In genomic region chr7:46845978-46846485, GRCm38 (mm10) we compare ENCODE assay signal across 7 mouse cellular contexts. TPM values are rescaled to one million over a fixed set of nuclear protein-coding genes. Genes with fewer than 3 reads are reported as not detected.
DNase-seq lines count a peak whose midpoint lies in the region; ATAC-seq and TF ChIP-seq lines count a peak whose summit lies in the region.

No protein-coding gene starts in this region.

- peak; percentile 61; the same call in 1 of the 2 replicates for TF ChIP-seq POLR2A in bone marrow, adult 2 months (IDR thresholded peaks at IDR 0.05; ENCODE audit: borderline replicate concordance, control insufficient read depth, low read depth, low read length)

- DNase-seq in left cerebral cortex, adult 8-10 months (ENCODE audit: low spot score in 2 of 2): peak; percentile 28 to 40
- DNase-seq in left cerebral cortex, postnatal 4 days: no peak
- DNase-seq in intestine, embryonic 14.5 days (ENCODE audit: low spot score): no peak
- peak; percentile 30 for DNase-seq in lung, postnatal 36 days
- DNase-seq in spleen, adult 12 weeks (ENCODE audit: low spot score): peak; percentile 28

- H3K9me3 ChIP-seq in forebrain, embryonic 12.5 days: no peaks in the 10 kb centered on the region
- no peaks in the 10 kb centered on the region for H3K9me3 ChIP-seq in intestine, embryonic 14.5 days (ENCODE audit: control insufficient read depth, low read length)

- peaks cover 9% of the 10 kb centered on the region; the same call in 1 of the 2 replicates for H3K27me3 ChIP-seq in forebrain, embryonic 12.5 days
- no peaks in the 10 kb centered on the region for H3K27me3 ChIP-seq in intestine, embryonic 14.5 days (replicated peaks; ENCODE audit: control insufficient read depth, insufficient read depth, low read length)

- H3K4me2 ChIP-seq in forebrain, embryonic 12.5 days: peak overlapping the region; percentile 90
- peak overlapping the region; percentile 91 for H3K4me2 ChIP-seq in intestine, embryonic 14.5 days (ENCODE audit: low read length)

- peaks cover 24% of the 10 kb centered on the region for H3K36me3 ChIP-seq in forebrain, embryonic 12.5 days (replicated peaks)
- H3K36me3 ChIP-seq in intestine, embryonic 14.5 days (ENCODE audit: control insufficient read depth, insufficient read depth, low read length): peaks cover 34% of the 10 kb centered on the region

- TF ChIP-seq CTCF in bone marrow, adult 2 months (IDR thresholded peaks at IDR 0.05; ENCODE audit: control insufficient read depth, insufficient read depth, low read length): no peak

- H3K27ac ChIP-seq in bone marrow, adult 2 months (ENCODE audit: control insufficient read depth, insufficient read depth, low read depth, low read length, poor library complexity): peak overlapping the region; percentile 78
- peak overlapping the region; percentile 89 for H3K27ac ChIP-seq in forebrain, embryonic 12.5 days
- H3K27ac ChIP-seq in intestine, embryonic 14.5 days (ENCODE audit: low read depth): peak overlapping the region; percentile 97

- peak overlapping the region; percentile 85 for H3K4me3 ChIP-seq in bone marrow, adult 2 months (replicated peaks; ENCODE audit: control insufficient read depth, low read depth, low read length)
- peak overlapping the region; percentile 79 for H3K4me3 ChIP-seq in forebrain, embryonic 12.5 days (replicated peaks)
- peak overlapping the region; percentile 96 for H3K4me3 ChIP-seq in intestine, embryonic 14.5 days (ENCODE audit: low read depth, low read length)

- peaks cover 3% of the 10 kb centered on the region; the same call in 1 of the 2 replicates for H3K4me1 ChIP-seq in bone marrow, adult 2 months (ENCODE audit: control insufficient read depth, insufficient read depth, low read length)
- peaks cover 18% of the 10 kb centered on the region for H3K4me1 ChIP-seq in forebrain, embryonic 12.5 days
- H3K4me1 ChIP-seq in intestine, embryonic 14.5 days (replicated peaks; ENCODE audit: control insufficient read depth, insufficient read depth, low read length): peaks cover 5% of the 10 kb centered on the region

- intact Hi-C loops in left cerebral cortex, postnatal 4 days (cut with DNase I): no loop called here

- peak overlapping the region; percentile 92 for H3K9ac ChIP-seq in forebrain, embryonic 12.5 days
- H3K9ac ChIP-seq in intestine, embryonic 14.5 days (ENCODE audit: low read length): peak overlapping the region; percentile 98

- peak; percentile 53 for ATAC-seq in forebrain, embryonic 12.5 days (ENCODE audit: low FRiP score)
- no peak; the same call in 1 of the 2 replicates for ATAC-seq in intestine, embryonic 14.5 days (replicated peaks; ENCODE audit: low FRiP score, low TSS enrichment, low read depth)

- under 1% methylated on average over 36 of the region's 36 CpGs for WGBS in bone marrow, adult 2 months
- under 1% methylated on average over 36 of the region's 36 CpGs for WGBS in forebrain, embryonic 12.5 days
- under 1% methylated on average over 36 of the region's 36 CpGs for WGBS in intestine, embryonic 14.5 days

RNA-seq across cellular contexts. Expression of gene Ldha, which starts 4.8 kb away (rescaled TPM):
- 100 to 1,000 TPM; 313 to 352 (median 334) TPM for total RNA-seq in left cerebral cortex, adult 8-10 months (2022)
- 100 to 1,000 TPM; 335 to 366 TPM for total RNA-seq in left cerebral cortex, postnatal 4 days (2021)
- 177 and 332 TPM in 2 replicates for polyA plus RNA-seq in bone marrow, adult 2 months (2011; ENCODE audit: insufficient read depth, insufficient read length, low replicate concordance, missing spikeins)
- polyA plus RNA-seq in forebrain, embryonic 12.5 days (2016; fragmentation: Nextera tagmentation; extraction: Ambion mirVana): 1,021 and 1,078 TPM in 2 replicates
- polyA plus RNA-seq in intestine, embryonic 14.5 days (2014; fragmentation: Nextera tagmentation; extraction: Ambion mirVana): 2,451 TPM in 2 replicates

RNA-seq across cellular contexts. Expression of gene Ldhc, which starts 15.0 kb away (rescaled TPM):
- total RNA-seq in left cerebral cortex, adult 8-10 months (2022): not detected
- total RNA-seq in left cerebral cortex, postnatal 4 days (2021): not detected
- 1.3 and 2.6 TPM in 2 replicates for polyA plus RNA-seq in bone marrow, adult 2 months (2011; ENCODE audit: insufficient read depth, insufficient read length, low replicate concordance, missing spikeins)
- polyA plus RNA-seq in forebrain, embryonic 12.5 days (2016; fragmentation: Nextera tagmentation; extraction: Ambion mirVana): not detected in 2 replicates
- not detected in 2 replicates for polyA plus RNA-seq in intestine, embryonic 14.5 days (2014; fragmentation: Nextera tagmentation; extraction: Ambion mirVana)

RNA-seq across cellular contexts. Expression of gene Gtf2h1, which starts 50.1 kb away (rescaled TPM):
- 10 to 100 TPM; 35.7 to 41.7 (median 37.8) TPM for total RNA-seq in left cerebral cortex, adult 8-10 months (2022)
- total RNA-seq in left cerebral cortex, postnatal 4 days (2021): 10 to 100 TPM; 39.3 to 42.6 TPM
- 16.0 and 20.0 TPM in 2 replicates for polyA plus RNA-seq in bone marrow, adult 2 months (2011; ENCODE audit: insufficient read depth, insufficient read length, low replicate concordance, missing spikeins)
- polyA plus RNA-seq in forebrain, embryonic 12.5 days (2016; fragmentation: Nextera tagmentation; extraction: Ambion mirVana): 52.6 and 55.4 TPM in 2 replicates
- 48.7 and 52.9 TPM in 2 replicates for polyA plus RNA-seq in intestine, embryonic 14.5 days (2014; fragmentation: Nextera tagmentation; extraction: Ambion mirVana)

RNA-seq across cellular contexts. Expression of gene Hps5, which starts 50.2 kb away (rescaled TPM):
- 10 to 100 TPM; 13.8 to 19.3 (median 16.5) TPM for total RNA-seq in left cerebral cortex, adult 8-10 months (2022)
- 10 to 100 TPM; 15.5 to 16.5 TPM for total RNA-seq in left cerebral cortex, postnatal 4 days (2021)
- 6.0 and 19.3 TPM in 2 replicates for polyA plus RNA-seq in bone marrow, adult 2 months (2011; ENCODE audit: insufficient read depth, insufficient read length, low replicate concordance, missing spikeins)
- 23.9 and 25.3 TPM in 2 replicates for polyA plus RNA-seq in forebrain, embryonic 12.5 days (2016; fragmentation: Nextera tagmentation; extraction: Ambion mirVana)
- polyA plus RNA-seq in intestine, embryonic 14.5 days (2014; fragmentation: Nextera tagmentation; extraction: Ambion mirVana): 18.8 and 20.9 TPM in 2 replicates

Comparison
In these comparisons a context has a peak if more than half of its experiments do, and no peak if none do; other contexts are left out.
1. DNase-seq: peak in left cerebral cortex, adult 8-10 months (2 of 2), lung, postnatal 36 days (single experiment) and spleen, adult 12 weeks (single experiment); none in left cerebral cortex, postnatal 4 days (single experiment) and intestine, embryonic 14.5 days (single experiment).
2. Peak in every context shown above with its lines, with median percentiles within 50 percentile points of each other: H3K27ac ChIP-seq and H3K4me3 ChIP-seq.